Mouse (Mus musculus) MEL (cell line): Measurements from ENCODE around the gene Meaf6.

Experiments used
- CTCF ChIP-seq, 3 experiments: IDR thresholded peaks in 2 of 3; conservative IDR thresholded peaks in 1 of 3; 2 replicates each; pipeline ENCODE4 v1.5.1; 2011 to 2012; ENCODE audit warnings: low read length in 3 of 3, low read depth in 2 of 3, mild to moderate bottlenecking in 2 of 3, improper control_type of control experiment in 1 of 3, inconsistent platforms in 1 of 3, mixed read lengths in 1 of 3, moderate library complexity in 1 of 3; ENCODE audit not compliant: control insufficient read depth in 1 of 3, insufficient read depth in 1 of 3, poor library complexity in 1 of 3, severe bottlenecking in 1 of 3
- GATA1 ChIP-seq: IDR thresholded peaks from 2 replicates; pipeline ENCODE4 v1.6.1; 2011; ENCODE audit warnings: low read depth, low read length, improper control_type of control experiment
- NRF1 ChIP-seq: IDR thresholded peaks from 2 replicates; pipeline ENCODE4 v1.6.1; 2014; ENCODE audit warnings: low read depth, mild to moderate bottlenecking, inconsistent platforms, low read length, improper control_type of control experiment, moderate library complexity; ENCODE audit not compliant: poor library complexity, insufficient read depth, severe bottlenecking
- POLR2A ChIP-seq, 2 experiments: IDR thresholded peaks; 2 replicates each; pipeline ENCODE4 v1.6.1; 2011 to 2012; ENCODE audit warnings: low read length in 2 of 2, mild to moderate bottlenecking in 2 of 2, control low read depth in 1 of 2, improper control_type of control experiment in 1 of 2, low read depth in 1 of 2, moderate library complexity in 1 of 2; ENCODE audit not compliant: control insufficient read depth in 1 of 2, insufficient read depth in 1 of 2, poor library complexity in 1 of 2
- POLR2AphosphoS2 ChIP-seq: IDR thresholded peaks from 2 replicates; pipeline ENCODE4 v1.6.1; 2011; ENCODE audit warnings: low read length, improper control_type of control experiment
- TBP ChIP-seq: IDR thresholded peaks from 2 replicates; pipeline ENCODE4 v1.8.0; 2011; ENCODE audit warnings: low read depth, low read length, improper control_type of control experiment
- TCF12 ChIP-seq: IDR thresholded peaks from 2 replicates; pipeline ENCODE4 v1.6.1; 2014; ENCODE audit warnings: low read depth, mild to moderate bottlenecking, inconsistent platforms, low read length, improper control_type of control experiment, moderate library complexity

GRCm38 (mm10) chr4:125160951-125161331, 76.0 kb downstream of the Meaf6 start:
- TF ChIP-seq GATA1 (no peak), NRF1 (no peak), CTCF (IDR thresholded peaks at IDR 0.05 in 2 of 3, conservative IDR thresholded peaks at IDR 0.05 in 1 of 3; ENCODE audit: control insufficient read depth in 1 of 3, insufficient read depth in 1 of 3, low read depth in 2 of 3, low read length in 3 of 3, poor library complexity in 1 of 3, severe bottlenecking in 1 of 3) (no peak), POLR2A (IDR thresholded peaks at IDR 0.05; ENCODE audit: control insufficient read depth in 1 of 2, insufficient read depth in 1 of 2, low read depth in 1 of 2, low read length in 2 of 2, poor library complexity in 1 of 2) (no peak), POLR2AphosphoS2 (no peak), TCF12 (no peak), TBP (no peak)
